ENCODE assay signal across 22 mouse cellular contexts in the genomic region with DNA sequence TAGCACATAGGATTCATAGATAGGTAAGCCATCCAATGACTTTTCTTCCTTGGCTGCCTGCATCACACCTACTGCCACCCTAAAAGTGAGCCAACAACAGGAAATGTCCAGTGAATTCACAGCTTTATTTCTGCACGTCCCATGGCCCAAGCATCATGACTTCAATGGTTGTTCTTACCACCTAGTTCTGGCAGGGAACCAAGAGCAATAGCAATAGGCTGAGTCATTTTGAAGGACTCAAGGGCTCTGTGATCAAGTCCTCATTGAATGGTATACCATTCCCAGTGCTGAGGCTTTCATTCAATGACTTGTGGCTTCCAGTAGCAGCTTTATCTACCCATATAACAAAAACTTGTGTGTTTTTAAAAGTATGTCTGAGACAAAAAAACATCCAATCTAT. TPM values are rescaled to one million over a fixed set of nuclear protein-coding genes. Genes with fewer than 3 reads are reported as not detected.
"Had no signal": no experiment of that assay in that cellular context is flagged by ENCODE, and none has a peak within 500 bp of the region (broad histone marks: within the 10 kb centered on the region; RNA-seq: fewer than 3 reads in every experiment).

No protein-coding gene starts in this region.

- H3K27me3 ChIP-seq: liver, embryonic 15.5 days; lung, embryonic 15.5 days; midbrain, embryonic 12.5 days; neural tube, embryonic 13.5 days; neural tube, embryonic 15.5 days had no signal

- ATAC-seq: liver, postnatal 0 days; lung, postnatal 0 days; midbrain, embryonic 16.5 days had no signal

- DNase-seq: liver, postnatal 0 days; lung, adult 2 months; lung, postnatal 14 days; lung, postnatal 36 days; midbrain, embryonic 14.5 days; retina, postnatal 1 day; right cerebral cortex, adult 18-20 months; right cerebral cortex, postnatal 25 days; right cerebral cortex, postnatal 4 days; spleen, adult 18-20 months; thymus, adult 18-20 months; thymus, postnatal 14 days; thymus, postnatal 36 days had no signal

RNA-seq across cellular contexts. Expression of a gene that starts 13.3 kb away (rescaled TPM):
- total RNA-seq: megakaryocyte progenitor cell, adult 5-6 weeks had no signal
- polyA plus RNA-seq: macrophage had no signal
